Comparison of ENCODE assay signal across 13 mouse cellular contexts in the genomic region with DNA sequence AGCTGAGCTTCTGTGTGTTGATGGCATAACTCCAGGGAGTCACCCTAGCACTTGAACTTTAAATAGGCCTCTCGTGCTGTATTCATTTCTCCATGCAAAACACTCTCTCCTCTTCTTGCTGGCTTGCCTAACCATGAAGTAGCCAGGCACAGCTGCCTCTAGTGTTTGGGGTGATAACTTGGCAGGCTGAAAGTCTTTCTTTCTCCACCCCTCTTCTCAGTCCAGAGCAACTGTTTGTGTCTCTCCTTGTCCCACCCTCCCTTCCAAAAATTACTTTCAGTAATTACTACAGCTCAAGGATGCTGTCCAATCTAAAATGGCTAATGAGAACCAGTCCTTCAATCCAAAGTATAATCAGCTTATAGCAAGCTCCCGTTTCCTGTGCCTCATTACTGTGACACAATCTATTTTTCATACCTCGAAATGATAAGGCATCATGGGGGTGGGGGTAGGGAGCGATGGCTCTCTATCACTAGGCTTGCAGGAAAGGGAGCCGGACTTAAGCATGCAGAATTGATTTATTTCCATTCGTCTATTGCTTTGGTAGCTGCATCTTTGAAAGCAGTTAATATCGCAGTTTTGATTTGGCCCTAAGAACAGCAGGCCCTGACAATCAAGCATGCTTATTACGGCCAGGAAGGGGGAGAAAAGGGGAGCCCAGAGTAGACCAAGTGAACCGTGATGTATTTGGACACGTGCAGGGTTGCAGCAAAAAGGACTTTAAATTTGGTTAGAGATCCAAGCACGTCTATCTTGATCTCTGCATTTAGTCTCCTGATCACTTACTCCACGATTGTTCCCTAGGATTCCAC.
A peak's percentile ranks its signal among the peaks of the same experiment; 100 is the strongest.
DNase-seq lines count a peak whose midpoint lies in the region; ATAC-seq lines count a peak whose summit lies in the region.
"Had no signal": no experiment of that assay in that cellular context is flagged by ENCODE, and none has a peak within 500 bp of the region (broad histone marks: within the 10 kb centered on the region; RNA-seq: fewer than 3 reads in every experiment).

No protein-coding gene starts in this region.

- no peak overlapping the region for H3K4me2 ChIP-seq in neural tube, embryonic 13.5 days
- H3K4me2 ChIP-seq: stomach, embryonic 15.5 days had no signal

- H3K4me3 ChIP-seq in neural tube, embryonic 13.5 days, result no peak overlapping the region
- H3K4me3 ChIP-seq: stomach, embryonic 15.5 days had no signal

- peak overlapping the region; percentile 54; the same call in 1 of the 2 replicates for H3K27ac ChIP-seq in neural tube, embryonic 13.5 days (replicated peaks)
- H3K27ac ChIP-seq: macrophage; stomach, embryonic 15.5 days had no signal

- H3K36me3 ChIP-seq in neural tube, embryonic 13.5 days, result no peaks in the 10 kb centered on the region
- H3K36me3 ChIP-seq: stomach, embryonic 15.5 days had no signal

- ATAC-seq in frontal cortex, adult (ENCODE audit: low TSS enrichment), result 0 out of 2 replicates have a peak, but pooled peaks have one; percentile 10
- ATAC-seq in neural tube, embryonic 13.5 days (ENCODE audit: low read depth), result no peak
- ATAC-seq: intestine, embryonic 16.5 days had no signal

- H3K4me1 ChIP-seq in neural tube, embryonic 13.5 days (replicated peaks), result peaks cover 30% of the 10 kb centered on the region
- H3K4me1 ChIP-seq: stomach, embryonic 15.5 days had no signal

- no peaks in the 10 kb centered on the region for H3K9me3 ChIP-seq in neural tube, embryonic 13.5 days
- H3K9me3 ChIP-seq: stomach, embryonic 15.5 days had no signal

- H3K9ac ChIP-seq in neural tube, embryonic 13.5 days, result no peak overlapping the region
- H3K9ac ChIP-seq: stomach, embryonic 15.5 days had no signal

- 45% methylated on average over 12 of the region's 12 CpGs for WGBS in neural tube, embryonic 13.5 days

- no peak for DNase-seq in frontal cortex, adult 2 months (ENCODE audit: extremely low spot score in 1 of 2, low spot score in 1 of 2)
- no peak for DNase-seq in neural tube, embryonic 10.5 days (ENCODE audit: extremely low spot score, low spot score)
- peak; percentile 7 for DNase-seq in heart, postnatal 4 days
- peak; percentile 78 for DNase-seq in retina, postnatal 1 day
- DNase-seq in spleen, postnatal 10 days (ENCODE audit: low spot score in 2 of 2), result no peak
- no peak for DNase-seq in gastrocnemius, postnatal 25 days
- DNase-seq: cerebellum, adult 9-11 months; layer of hippocampus, adult 9-11 months had no signal

- no peaks in the 10 kb centered on the region for H3K27me3 ChIP-seq in neural tube, embryonic 13.5 days
- H3K27me3 ChIP-seq: stomach, embryonic 15.5 days had no signal

Comparison
In these comparisons a context has a peak if more than half of its experiments do, and no peak if none do; other contexts are left out.
1. DNase-seq: peak in heart, postnatal 4 days (single experiment) and retina, postnatal 1 day (single experiment); none in frontal cortex, adult 2 months (0 of 2), neural tube, embryonic 10.5 days (single experiment), spleen, postnatal 10 days (0 of 2) and gastrocnemius, postnatal 25 days (single experiment).